Mouse (Mus musculus) myocyte (in vitro differentiated cells): ENCODE data around the gene C2cd2l. TPM values are rescaled to one million over a fixed set of nuclear protein-coding genes. Genes with fewer than 3 reads are reported as not detected.
"Not testable (repeated sequence)": the region's sequence is repeated elsewhere in the genome, so short reads cannot be mapped to it uniquely, and the experiment has no call there.

Experiments used
- H3K27me3 ChIP-seq: one replicate; pipeline ENCODE4 v1.6.1; 2011; ENCODE audit not compliant: control insufficient read depth, insufficient read depth, insufficient read length
- H3K36me3 ChIP-seq: one replicate; pipeline ENCODE4 v1.6.1; 2011; ENCODE audit not compliant: control insufficient read depth, insufficient read depth
- H3K4me2 ChIP-seq: one replicate; pipeline ENCODE4 v1.6.1; 2011; ENCODE audit warnings: low read depth, control low read depth
- H3K4me3 ChIP-seq: one replicate; pipeline ENCODE4 v1.5.1; 2011; ENCODE audit warnings: mild to moderate bottlenecking, control low read depth, moderate library complexity
- H3K79me2 ChIP-seq: one replicate; pipeline ENCODE4 v1.6.1; 2011; ENCODE audit not compliant: control insufficient read depth, insufficient read depth
- H3ac ChIP-seq: one replicate; pipeline ENCODE4 v1.6.1; 2011; ENCODE audit not compliant: control insufficient read depth, insufficient read length
- CEBPB ChIP-seq: IDR thresholded peaks from 2 replicates; pipeline ENCODE4 v1.6.1; 2011; ENCODE audit warnings: mild to moderate bottlenecking, moderate library complexity; ENCODE audit not compliant: poor library complexity, insufficient read depth, severe bottlenecking
- E2F4 ChIP-seq: IDR thresholded peaks from one replicate; pipeline ENCODE4 v1.6.1; 2011; ENCODE audit warnings: mild to moderate bottlenecking, control low read depth, moderate library complexity; ENCODE audit not compliant: insufficient read depth
- MAX ChIP-seq: IDR thresholded peaks from one replicate; pipeline ENCODE4 v1.6.1; 2011; ENCODE audit warnings: low read depth, mild to moderate bottlenecking, control low read depth
- MYOD1 ChIP-seq, 3 experiments: IDR thresholded peaks; one replicate each; pipeline ENCODE4 v1.6.1; 2011; ENCODE audit warnings: control low read depth in 2 of 3, low read depth in 2 of 3, mild to moderate bottlenecking in 2 of 3, moderate library complexity in 1 of 3; ENCODE audit not compliant: insufficient read length in 2 of 3, control insufficient read depth in 1 of 3
- MYOG ChIP-seq, 3 experiments: IDR thresholded peaks; one replicate each; pipeline ENCODE4 v1.6.1; 2011; ENCODE audit warnings: control low read depth in 2 of 3, low read depth in 2 of 3, mild to moderate bottlenecking in 2 of 3; ENCODE audit not compliant: insufficient read length in 2 of 3, control insufficient read depth in 1 of 3, insufficient read depth in 1 of 3
- POLR2A ChIP-seq: IDR thresholded peaks from one replicate; pipeline ENCODE4 v1.6.1; 2011; ENCODE audit warnings: low read depth, mild to moderate bottlenecking, control low read depth, moderate library complexity; ENCODE audit not compliant: insufficient read length
- POLR2AphosphoS2 ChIP-seq: IDR thresholded peaks from one replicate; pipeline ENCODE4 v1.6.1; 2011; ENCODE audit warnings: low read depth, control low read depth; ENCODE audit not compliant: insufficient read length
- REST ChIP-seq: IDR thresholded peaks from one replicate; pipeline ENCODE4 v1.6.1; 2011; ENCODE audit warnings: mild to moderate bottlenecking, control low read depth, moderate library complexity; ENCODE audit not compliant: insufficient read depth, insufficient read length
- SRF ChIP-seq: IDR thresholded peaks from one replicate; pipeline ENCODE4 v1.6.1; 2011; ENCODE audit warnings: low read depth; ENCODE audit not compliant: control insufficient read depth, insufficient read length
- TCF12 ChIP-seq: IDR thresholded peaks from one replicate; pipeline ENCODE4 v1.6.1; 2011; ENCODE audit warnings: mild to moderate bottlenecking, control low read depth; ENCODE audit not compliant: poor library complexity, insufficient read depth, severe bottlenecking
- TCF3 ChIP-seq: IDR thresholded peaks from one replicate; pipeline ENCODE4 v1.6.1; 2011; ENCODE audit warnings: low read depth, control low read depth; ENCODE audit not compliant: insufficient read length
- USF1 ChIP-seq: IDR thresholded peaks from one replicate; pipeline ENCODE4 v1.6.1; 2011; ENCODE audit warnings: low read depth, mild to moderate bottlenecking, control low read depth, moderate library complexity
- polyA plus RNA-seq: library from polyadenylated mRNA; unstranded; fragments of >200 nt; fragmentation: generic; extraction: Trizol; gene quantifications from one replicate; pipeline ENCODE4 v1.2.1, GENCODE M21; 2012; ENCODE audit warnings: missing spikeins

The C2cd2l gene
- polyA plus RNA-seq, 1 experiment, result 18.1 TPM

DNA sequence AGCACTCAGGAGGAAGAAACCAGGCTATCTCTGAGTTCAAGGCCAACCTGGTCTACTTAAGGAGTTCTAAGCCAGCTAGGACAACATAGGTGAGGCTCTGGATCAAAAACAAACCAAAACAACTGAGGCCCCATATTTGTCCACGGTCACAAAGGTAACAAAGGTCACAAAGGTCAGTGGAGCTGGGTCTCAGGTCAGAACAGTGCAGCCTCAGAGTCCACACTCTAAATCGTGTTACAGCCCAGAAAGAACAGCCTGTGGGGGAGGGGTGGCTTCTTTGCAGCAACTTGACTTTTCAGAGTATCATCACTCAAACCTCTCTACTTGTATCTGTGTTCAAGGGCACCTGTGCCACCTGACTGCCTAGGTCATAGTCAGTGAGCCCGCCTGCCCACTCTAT lies 10.3 kb downstream of the C2cd2l start:
- Histone ChIP-seq H3K4me2 (no peak overlapping the region), H3K79me2 (peaks cover 5% of the 10 kb centered on the region), H3K36me3 (peaks cover 3% of the 10 kb centered on the region), H3K27me3 (no peaks in the 10 kb centered on the region), H3ac (no peak overlapping the region), H3K4me3 (no peak overlapping the region)
- TF ChIP-seq USF1 (no peak), E2F4 (no peak), TCF12 (no peak), MYOD1 (IDR thresholded peaks at IDR 0.05; ENCODE audit: control insufficient read depth in 1 of 3, insufficient read length in 2 of 3, low read depth in 2 of 3) (no peak), CEBPB (no peak), MAX (no peak), MYOG (IDR thresholded peaks at IDR 0.05; ENCODE audit: control insufficient read depth in 1 of 3, insufficient read depth in 1 of 3, insufficient read length in 2 of 3, low read depth in 2 of 3) (no peak), REST (no peak), POLR2AphosphoS2 (no peak), SRF (no peak)

DNA sequence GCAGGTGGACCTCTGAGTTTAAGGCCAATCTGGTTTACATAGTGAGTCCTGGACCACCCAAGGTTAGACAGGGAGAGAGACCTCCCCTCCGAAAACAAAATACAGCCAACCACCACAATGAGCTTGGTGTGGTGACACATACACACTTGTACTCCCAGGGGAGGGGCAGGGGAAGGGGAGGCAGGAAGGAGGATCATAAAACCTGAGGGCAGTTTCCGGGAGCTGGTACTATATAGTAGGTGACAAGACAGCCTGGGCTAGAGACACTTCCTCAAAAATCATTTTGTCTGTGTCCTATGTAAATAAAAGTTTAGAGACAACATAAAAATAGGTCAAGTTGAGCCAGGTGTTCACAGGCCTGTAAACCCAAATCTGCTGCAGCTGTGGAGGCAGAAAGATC lies 12.8 kb downstream of the C2cd2l start:
- H3K79me2 ChIP-seq, result peaks cover 21% of the 10 kb centered on the region
- H3K36me3 ChIP-seq, result peaks cover 3% of the 10 kb centered on the region
- H3K4me2 ChIP-seq, result no peak overlapping the region
- no peak overlapping the region for H3ac ChIP-seq
- no peaks in the 10 kb centered on the region for H3K27me3 ChIP-seq
- H3K4me3 ChIP-seq, result no peak overlapping the region
- TF ChIP-seq E2F4, result no peak

DNA sequence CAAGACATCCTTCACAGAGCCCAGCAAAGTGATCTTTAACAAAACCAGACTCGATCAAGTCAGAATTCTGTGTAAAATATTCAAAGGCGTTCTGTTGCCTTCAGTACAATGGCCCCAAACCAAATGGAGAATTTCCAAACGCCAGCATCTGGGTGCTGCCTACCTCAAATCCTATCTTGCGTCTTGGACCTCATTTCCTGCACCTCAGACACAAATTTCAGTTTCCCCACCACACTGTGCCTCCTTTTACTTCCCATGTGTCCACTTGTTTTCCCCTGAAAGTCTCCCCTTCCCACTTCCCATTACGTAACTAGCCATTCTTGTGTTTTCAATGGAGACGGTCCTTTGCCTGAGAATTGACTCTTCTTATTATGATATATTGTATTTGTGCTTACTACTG lies 13.6 kb downstream of the C2cd2l start:
- H3K4me2 ChIP-seq, result no peak overlapping the region
- H3K27me3 ChIP-seq, result no peaks in the 10 kb centered on the region
- TF ChIP-seq POLR2AphosphoS2 (no peak), MAX (no peak), TCF3 (no peak)
- no peak overlapping the region for H3ac ChIP-seq
- peaks cover 5% of the 10 kb centered on the region for H3K36me3 ChIP-seq
- H3K4me3 ChIP-seq, result peak overlapping the region; percentile 65
- H3K79me2 ChIP-seq, result peaks cover 21% of the 10 kb centered on the region

DNA sequence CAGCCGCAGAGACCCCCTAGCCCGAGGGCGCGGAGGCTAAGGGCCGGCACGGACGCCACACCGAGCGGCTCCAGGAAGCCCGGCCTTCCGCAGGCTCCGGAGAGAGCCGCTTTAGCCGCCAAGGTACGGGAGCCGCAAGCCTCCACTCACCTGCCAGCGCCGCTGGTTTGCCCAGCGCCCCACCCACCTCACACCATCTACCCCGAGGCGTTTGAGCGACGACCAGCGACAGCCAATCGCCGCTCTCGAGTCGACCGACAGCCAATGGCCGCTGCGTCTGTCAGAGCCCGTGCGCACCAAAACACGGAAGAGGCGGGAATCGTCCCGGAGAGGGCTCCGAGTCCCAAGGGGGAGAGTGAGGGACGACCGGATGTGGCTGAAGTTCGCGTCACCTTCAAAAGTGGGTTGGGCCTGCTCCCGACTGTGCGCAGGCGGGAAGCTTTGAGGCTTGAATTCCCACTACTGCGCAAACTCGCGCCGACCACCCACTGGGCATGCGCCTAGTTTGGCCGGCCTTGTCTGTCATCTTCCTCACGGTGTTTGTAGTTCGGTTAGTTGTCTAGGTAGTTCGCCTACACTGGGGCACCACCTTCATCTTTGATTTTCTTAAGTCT lies 14.5 kb downstream of the C2cd2l start, which contains the start of gene Hinfp:
TSS of gene Hinfp (minus strand) at position 206 of the 614 bp plus-strand sequence.
- Histone ChIP-seq H3ac (peak within 1 kb of the TSS; percentile 38), H3K79me2 (peaks cover 21% of the 10 kb centered on the region), H3K27me3 (no peaks in the 10 kb centered on the region), H3K4me3 (peak within 1 kb of the TSS; percentile 65), H3K36me3 (peaks cover 12% of the 10 kb centered on the region), H3K4me2 (peak within 1 kb of the TSS; percentile 86)
- TF ChIP-seq SRF (peak; percentile 63), E2F4 (peak; percentile 92), MYOD1 (IDR thresholded peaks at IDR 0.05; ENCODE audit: control insufficient read depth in 1 of 3, insufficient read length in 2 of 3, low read depth in 2 of 3) (no peak), MYOG (IDR thresholded peaks at IDR 0.05; ENCODE audit: control insufficient read depth in 1 of 3, insufficient read depth in 1 of 3, insufficient read length in 2 of 3, low read depth in 2 of 3) (peak in 1 of 3 experiments; percentile 1), POLR2AphosphoS2 (peak; percentile 94), REST (no peak), POLR2A (peak; percentile 75)

DNA sequence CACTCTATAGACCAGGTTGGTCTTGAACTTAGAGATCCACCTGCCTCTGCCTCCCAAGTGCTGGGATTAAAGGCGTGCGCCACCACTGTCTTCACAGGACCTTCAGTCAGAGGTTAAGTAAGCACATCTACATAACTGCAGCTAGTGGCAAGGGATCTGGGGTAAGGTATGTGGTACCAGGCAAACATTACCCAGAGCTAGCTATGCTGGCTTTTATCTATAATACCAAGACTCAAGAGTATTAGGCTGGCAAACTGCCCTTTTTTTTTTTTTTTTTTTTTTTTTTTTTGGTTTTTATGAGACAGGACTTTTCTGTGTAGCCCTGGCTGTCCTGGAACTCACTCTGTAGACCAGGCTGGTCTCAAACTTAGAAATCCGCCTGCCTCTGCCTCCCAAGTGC lies 20.1 kb downstream of the C2cd2l start:
- H3K36me3 ChIP-seq, result peaks cover 49% of the 10 kb centered on the region
- H3K4me3 ChIP-seq, H3K4me2 ChIP-seq, H3K27me3 ChIP-seq, H3ac ChIP-seq: not testable (repeated sequence)
- H3K79me2 ChIP-seq, result peaks cover 18% of the 10 kb centered on the region

DNA sequence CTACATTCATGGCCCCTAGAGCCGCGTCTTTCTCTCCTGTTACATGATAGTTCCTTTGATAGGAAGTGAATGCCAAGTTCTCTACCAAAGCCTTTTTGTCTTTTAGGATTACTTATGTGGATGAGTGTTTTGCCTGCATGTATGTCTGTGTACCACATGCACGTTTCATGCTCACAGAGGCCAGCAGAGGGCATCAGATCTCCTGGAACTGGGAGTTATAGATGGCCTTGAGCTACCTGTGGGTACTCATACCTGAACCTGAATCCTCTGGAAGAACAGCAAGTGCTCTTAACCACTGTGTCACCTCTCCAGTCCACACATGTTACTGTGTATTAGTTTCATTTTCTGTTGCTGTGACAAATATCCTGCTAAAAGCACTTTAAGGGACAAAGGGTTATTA lies 27.6 kb downstream of the C2cd2l start:
- peaks cover 58% of the 10 kb centered on the region for H3K36me3 ChIP-seq
- H3K4me3 ChIP-seq, result no peak overlapping the region
- no peak overlapping the region for H3K4me2 ChIP-seq
- no peaks in the 10 kb centered on the region for H3K79me2 ChIP-seq
- TF ChIP-seq E2F4 (no peak), CEBPB (no peak), TCF3 (no peak), TCF12 (no peak), USF1 (no peak), SRF (no peak), POLR2A (no peak), POLR2AphosphoS2 (no peak), MYOG (IDR thresholded peaks at IDR 0.05; ENCODE audit: control insufficient read depth in 1 of 3, insufficient read depth in 1 of 3, insufficient read length in 2 of 3, low read depth in 2 of 3) (no peak), MAX (no peak), REST (no peak), MYOD1 (IDR thresholded peaks at IDR 0.05; ENCODE audit: control insufficient read depth in 1 of 3, insufficient read length in 2 of 3, low read depth in 2 of 3) (no peak)
- no peaks in the 10 kb centered on the region for H3K27me3 ChIP-seq
- no peak overlapping the region for H3ac ChIP-seq
